Mouse (Mus musculus) intestine, postnatal 0 days (tissue): ENCODE measurements at regions not wholly inside any gene's neighbourhood (a gene's known extent, or its start where the extent isn't known, plus 50 kb on each side); places are given as distances from the start of the nearest gene placed in this dataset.

ENCODE experiments used
- ATAC-seq: fragments of 200-750 bp; cut with Nextera tagmentation; 2 replicates; pipeline ENCODE4 v1.8.0; 2017; ENCODE audit warnings: mild to moderate bottlenecking, moderate TSS enrichment, moderate library complexity
- H3K27ac ChIP-seq: fragments of 300-500 bp; sonication (generic); 2 replicates; pipeline ENCODE4 v1.5.1; 2014; ENCODE audit warnings: mild to moderate bottlenecking, low read depth, low read length, moderate library complexity
- H3K27me3 ChIP-seq: fragments of 300-500 bp; sonication (generic); replicated peaks from 2 replicates; pipeline ENCODE4 v1.6.1; 2014; ENCODE audit warnings: low read length, mixed read lengths; ENCODE audit not compliant: control insufficient read depth, insufficient read depth
- H3K36me3 ChIP-seq: fragments of 300-500 bp; sonication (generic); 2 replicates; pipeline ENCODE4 v1.6.1; 2014; ENCODE audit warnings: mild to moderate bottlenecking, moderate library complexity; ENCODE audit not compliant: control insufficient read depth, insufficient read depth
- H3K4me1 ChIP-seq: fragments of 300-500 bp; sonication (generic); replicated peaks from 2 replicates; pipeline ENCODE4 v1.6.1; 2014; ENCODE audit warnings: antibody characterized with exemption, low read length, mixed read lengths; ENCODE audit not compliant: control insufficient read depth, insufficient read depth
- H3K4me2 ChIP-seq: fragments of 300-500 bp; sonication (generic); replicated peaks from 2 replicates; pipeline ENCODE4 v1.6.1; 2014; ENCODE audit warnings: low read depth, mild to moderate bottlenecking, moderate library complexity
- H3K4me3 ChIP-seq: fragments of 300-500 bp; sonication (generic); 2 replicates; pipeline ENCODE4 v1.5.1; 2014; ENCODE audit warnings: low read depth, low read length
- H3K9ac ChIP-seq: fragments of 300-500 bp; sonication (generic); 2 replicates; pipeline ENCODE4 v1.6.1; 2014; ENCODE audit warnings: mild to moderate bottlenecking, low read depth, low read length
- H3K9me3 ChIP-seq: fragments of 300-500 bp; sonication (generic); 2 replicates; pipeline ENCODE4 v1.6.1; 2016; ENCODE audit warnings: mixed run types; ENCODE audit not compliant: control insufficient read depth
- CTCF ChIP-seq: sonication (generic); IDR thresholded peaks from 2 replicates; pipeline ENCODE4 v1.5.1; 2016; ENCODE audit warnings: low read depth, mild to moderate bottlenecking, control low read depth, antibody characterized with exemption, moderate library complexity
- whole genome bisulfite sequencing: fragments of 180-500 bp; shearing (Covaris S2); extraction: QIAGEN DNeasy Blood & Tissue Kit; methylation state at CpG from one replicate; pipeline ENCODE4 v1.1.7; 2014; 5-methylcytosine and 5-hydroxymethylcytosine counted together

DNA sequence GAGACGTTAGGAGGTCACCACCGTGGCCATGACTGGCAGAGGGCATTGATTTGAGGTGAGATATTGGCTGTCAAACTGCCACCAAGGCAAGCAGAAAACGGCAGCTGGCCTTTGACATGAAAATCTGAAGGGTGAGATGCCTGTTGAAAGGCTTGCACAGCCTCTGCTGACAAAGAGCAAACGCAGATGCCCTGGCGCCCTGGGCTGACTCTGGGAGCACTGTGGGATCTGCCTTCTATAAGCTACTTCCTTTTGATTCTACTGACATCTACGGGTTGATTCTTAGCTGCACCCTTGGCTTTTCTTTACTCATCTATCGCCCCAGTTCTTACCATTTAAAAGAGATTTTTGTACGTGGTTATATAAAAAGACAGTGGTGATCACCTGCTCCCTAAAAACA is 98.2 kb upstream of the Elac2 start:
- Histone ChIP-seq H3K9ac (no peak overlapping the region), H3K4me3 (no peak overlapping the region), H3K27me3 (no peaks in the 10 kb centered on the region), H3K9me3 (no peaks in the 10 kb centered on the region), H3K27ac (no peak overlapping the region), H3K36me3 (no peaks in the 10 kb centered on the region), H3K4me2 (no peak overlapping the region), H3K4me1 (no peaks in the 10 kb centered on the region)
- 30% methylated on average over 8 of the region's 8 CpGs for WGBS
- no peak for ATAC-seq
- peak; percentile 47 for TF ChIP-seq CTCF

DNA sequence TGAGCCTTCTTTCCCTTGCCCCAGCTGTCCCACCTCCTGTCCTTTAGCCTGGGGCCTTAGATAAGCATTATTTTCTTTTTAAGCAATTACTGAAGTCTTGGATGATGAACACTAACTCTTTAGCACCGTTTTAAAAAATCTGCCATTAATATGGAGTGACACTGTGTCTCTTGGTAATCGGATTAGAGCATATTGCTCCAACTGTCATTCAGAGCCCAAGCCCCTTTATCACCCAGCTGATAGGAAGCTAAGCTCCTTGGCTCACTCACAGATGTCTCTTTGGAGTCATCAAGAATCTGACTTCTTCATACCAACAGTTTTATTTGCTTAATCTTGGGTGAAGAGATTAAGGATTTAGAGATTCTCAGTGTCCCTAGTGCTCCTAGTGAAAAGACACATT is 94.3 kb upstream of the Elac2 start:
- H3K4me3 ChIP-seq: no peak overlapping the region
- no peak overlapping the region for H3K27ac ChIP-seq
- H3K4me2 ChIP-seq: no peak overlapping the region
- ATAC-seq: no peak
- WGBS: 63% methylated on average over 2 of the region's 2 CpGs
- H3K9ac ChIP-seq: no peak overlapping the region
- H3K4me1 ChIP-seq: no peaks in the 10 kb centered on the region
- no peaks in the 10 kb centered on the region for H3K9me3 ChIP-seq
- TF ChIP-seq CTCF: no peak
- H3K36me3 ChIP-seq: no peaks in the 10 kb centered on the region
- no peaks in the 10 kb centered on the region for H3K27me3 ChIP-seq

DNA sequence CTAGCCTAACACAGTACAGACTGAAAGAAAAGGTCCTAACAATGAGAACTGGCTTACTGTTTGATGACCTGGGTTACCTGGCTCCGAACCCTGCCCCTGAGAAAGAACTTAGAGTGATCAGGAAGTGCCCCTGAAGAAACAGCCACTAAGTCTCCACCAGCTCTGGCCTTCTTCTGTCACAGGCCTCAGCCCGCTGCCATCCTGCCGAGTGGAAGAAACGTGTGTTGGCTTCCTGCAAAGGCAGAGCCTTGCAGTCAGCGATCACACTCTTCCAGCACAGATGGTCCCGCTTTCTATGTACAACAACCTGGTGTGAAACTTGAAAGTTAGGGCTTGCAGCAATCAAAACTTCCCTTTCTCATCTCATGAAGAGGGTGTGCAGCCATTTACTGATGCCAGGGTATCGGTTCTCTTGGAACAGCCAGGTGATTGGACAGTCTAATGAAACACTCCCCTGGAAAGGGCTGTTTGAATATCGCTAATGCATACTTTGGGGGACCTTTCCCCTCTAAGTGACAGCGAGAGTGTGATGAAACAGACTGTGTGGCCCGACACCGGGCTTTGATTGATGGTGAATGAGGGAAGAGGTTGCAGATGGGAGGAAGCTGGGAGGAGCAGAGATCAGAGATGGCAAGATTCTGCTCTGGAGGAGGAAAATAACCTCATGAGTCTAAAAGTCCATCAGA is 89.4 kb upstream of the Elac2 start:
- 62% methylated on average over 11 of the region's 11 CpGs for WGBS
- no peak overlapping the region for H3K27ac ChIP-seq
- ATAC-seq: no peak
- H3K4me1 ChIP-seq: no peaks in the 10 kb centered on the region
- H3K9ac ChIP-seq: no peak overlapping the region
- H3K36me3 ChIP-seq: no peaks in the 10 kb centered on the region
- H3K9me3 ChIP-seq: no peaks in the 10 kb centered on the region
- no peaks in the 10 kb centered on the region for H3K27me3 ChIP-seq
- no peak overlapping the region for H3K4me2 ChIP-seq
- no peak overlapping the region for H3K4me3 ChIP-seq
- TF ChIP-seq CTCF: no peak

DNA sequence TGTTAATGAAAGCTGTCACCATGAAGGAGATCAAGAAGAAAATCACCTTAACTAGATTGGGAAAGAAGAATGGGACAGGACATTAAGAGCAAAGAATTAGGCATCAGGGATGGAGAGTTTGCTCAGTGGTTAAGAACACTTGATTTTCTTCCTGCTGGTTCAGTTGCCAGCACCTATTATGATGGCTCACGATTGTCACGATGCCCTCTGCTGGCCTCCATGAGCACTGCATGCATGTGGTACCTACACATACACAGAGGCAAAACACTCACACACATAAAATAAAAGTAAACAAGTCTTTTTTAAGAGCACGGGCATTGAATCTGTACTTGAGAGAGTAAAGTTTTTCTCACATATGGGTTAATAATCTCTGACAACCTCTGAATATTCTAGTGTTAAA is 88.1 kb upstream of the Elac2 start:
- ATAC-seq: no peak
- peak; percentile 71 for TF ChIP-seq CTCF
- no peaks in the 10 kb centered on the region for H3K9me3 ChIP-seq
- no peak overlapping the region for H3K4me2 ChIP-seq
- no peaks in the 10 kb centered on the region for H3K36me3 ChIP-seq
- no peak overlapping the region for H3K4me3 ChIP-seq
- no peak overlapping the region for H3K9ac ChIP-seq
- H3K27ac ChIP-seq: no peak overlapping the region
- H3K4me1 ChIP-seq: no peaks in the 10 kb centered on the region
- H3K27me3 ChIP-seq: no peaks in the 10 kb centered on the region
- WGBS: 51% methylated on average over 3 of the region's 3 CpGs

DNA sequence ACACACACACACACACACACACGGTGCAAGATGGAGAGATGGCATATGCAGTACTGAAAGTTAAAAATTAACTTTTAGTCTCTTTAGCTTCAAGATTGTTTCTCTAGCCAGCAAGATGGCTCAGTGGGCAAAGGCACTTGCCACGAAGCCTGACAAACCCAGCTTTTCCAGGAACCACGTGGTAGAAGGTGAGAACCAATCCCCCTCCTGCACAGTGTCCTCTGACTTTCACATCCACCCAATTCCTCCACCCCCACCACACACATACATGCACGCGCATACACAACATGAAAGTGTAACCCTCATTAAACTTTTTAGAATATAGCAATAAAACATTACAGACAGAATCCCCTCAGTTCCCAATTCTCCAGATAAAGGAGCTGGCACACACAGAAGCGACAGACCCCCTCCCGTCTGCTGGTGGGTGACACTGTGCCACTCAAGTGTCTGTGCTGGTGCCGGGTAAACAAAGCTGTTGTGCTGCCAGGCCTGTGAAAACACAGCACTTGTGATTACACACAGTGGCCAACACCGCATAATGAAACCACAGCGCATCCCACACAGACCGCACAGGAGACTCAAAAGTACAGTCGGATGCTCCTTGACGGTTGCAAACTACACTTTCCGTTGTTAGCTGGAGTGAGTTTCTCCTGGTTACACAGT is 82.9 kb upstream of the Elac2 start:
- Histone ChIP-seq H3K4me2 (no peak overlapping the region), H3K4me3 (no peak overlapping the region), H3K27me3 (no peaks in the 10 kb centered on the region), H3K4me1 (no peaks in the 10 kb centered on the region), H3K36me3 (no peaks in the 10 kb centered on the region), H3K9ac (no peak overlapping the region), H3K9me3 (no peaks in the 10 kb centered on the region), H3K27ac (no peak overlapping the region)
- ATAC-seq: no peak
- TF ChIP-seq CTCF: no peak
- WGBS: 75% methylated on average over 14 of the region's 14 CpGs

DNA sequence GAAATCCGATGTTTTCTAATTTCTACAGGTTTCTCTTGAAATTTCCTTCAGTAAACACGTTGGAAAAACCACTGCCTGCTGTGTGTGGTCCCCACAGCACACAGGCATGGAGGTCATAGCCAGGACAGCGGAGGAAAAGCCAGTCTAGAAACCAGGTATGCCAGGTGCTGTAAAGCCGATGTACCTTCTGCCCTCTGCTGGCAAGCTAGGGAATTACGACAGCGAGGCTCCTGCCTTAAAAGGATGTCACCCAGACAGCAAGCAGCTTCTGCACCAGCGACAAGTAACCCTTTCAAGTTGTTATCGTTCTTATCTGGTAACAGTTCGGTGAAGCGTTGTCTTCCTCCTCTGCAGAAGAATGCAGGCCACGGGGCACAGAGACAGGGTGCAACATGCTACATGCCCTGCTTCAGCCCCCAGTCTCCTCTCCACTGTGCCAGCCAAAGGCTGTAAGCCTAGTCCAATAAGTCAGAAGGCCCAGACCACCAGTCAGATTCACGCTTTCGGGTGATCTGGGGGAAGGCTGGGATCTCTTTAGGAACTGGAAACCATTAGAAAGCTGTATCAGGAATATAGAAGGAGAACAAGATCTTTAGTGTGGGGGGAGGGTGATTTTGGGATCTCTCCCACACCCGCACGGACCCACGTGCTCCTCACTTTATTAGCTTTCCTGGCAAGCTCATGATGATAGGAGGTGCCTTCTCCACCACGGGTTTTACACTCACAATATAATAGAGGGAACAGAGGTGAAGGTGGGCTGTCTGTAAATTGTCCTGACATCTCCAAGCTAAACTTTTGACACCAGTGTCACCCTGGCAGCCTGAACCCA is 79.9 kb upstream of the Elac2 start:
- ATAC-seq: no peak
- H3K4me2 ChIP-seq: no peak overlapping the region
- H3K27me3 ChIP-seq: no peaks in the 10 kb centered on the region
- no peaks in the 10 kb centered on the region for H3K36me3 ChIP-seq
- H3K9me3 ChIP-seq: no peaks in the 10 kb centered on the region
- TF ChIP-seq CTCF: peak; percentile 92
- H3K4me1 ChIP-seq: no peaks in the 10 kb centered on the region
- H3K27ac ChIP-seq: no peak overlapping the region
- 27% methylated on average over 17 of the region's 17 CpGs for WGBS
- H3K9ac ChIP-seq: no peak overlapping the region
- no peak overlapping the region for H3K4me3 ChIP-seq
